Mouse (Mus musculus) lung, postnatal 0 days (tissue): ENCODE results near the gene Atp2b1. TPM values are rescaled to one million over a fixed set of nuclear protein-coding genes. Genes with fewer than 3 reads are reported as not detected.

Experiments
- ATAC-seq: fragments of 200-750 bp; cut with Nextera tagmentation; 2 replicates; pipeline ENCODE4 v1.8.0; 2017; ENCODE audit warnings: moderate library complexity
- DNase-seq: peaks from one replicate; pipeline ENCODE4 v3.0.0-alpha.2; 2016; ENCODE audit warnings: low spot score
- H3K27ac ChIP-seq: fragments of 300-500 bp; sonication (generic); 2 replicates; pipeline ENCODE4 v1.5.1; 2014; ENCODE audit warnings: antibody characterized with exemption, mild to moderate bottlenecking, low read length, mixed read lengths
- H3K27me3 ChIP-seq: fragments of 300-500 bp; sonication (generic); replicated peaks from 2 replicates; pipeline ENCODE4 v1.6.1; 2014; ENCODE audit warnings: low read length, mixed read lengths; ENCODE audit not compliant: insufficient read depth
- H3K36me3 ChIP-seq: fragments of 300-500 bp; sonication (generic); 2 replicates; pipeline ENCODE4 v1.6.1; 2014; ENCODE audit warnings: low read length, mixed read lengths; ENCODE audit not compliant: insufficient read depth
- H3K4me1 ChIP-seq: fragments of 300-500 bp; sonication (generic); 2 replicates; pipeline ENCODE4 v1.6.1; 2014; ENCODE audit warnings: antibody characterized with exemption, low read depth, low read length, mixed read lengths; ENCODE audit not compliant: insufficient read depth
- H3K4me2 ChIP-seq: fragments of 300-500 bp; sonication (generic); replicated peaks from 2 replicates; pipeline ENCODE4 v1.6.1; 2014; ENCODE audit warnings: low read depth, mild to moderate bottlenecking, low read length, moderate library complexity, mixed read lengths
- H3K4me3 ChIP-seq: fragments of 300-500 bp; sonication (generic); 2 replicates; pipeline ENCODE4 v1.5.1; 2014; ENCODE audit warnings: low read depth, low read length
- H3K9ac ChIP-seq: fragments of 300-500 bp; sonication (generic); replicated peaks from 2 replicates; pipeline ENCODE4 v1.6.1; 2014; ENCODE audit warnings: low read depth, mild to moderate bottlenecking
- H3K9me3 ChIP-seq: fragments of 300-500 bp; sonication (generic); 2 replicates; pipeline ENCODE4 v1.6.1; 2016; ENCODE audit warnings: low read length, mixed read lengths
- CTCF ChIP-seq: IDR thresholded peaks from 2 replicates; pipeline ENCODE4 v1.5.1; 2016; ENCODE audit warnings: antibody characterized with exemption, mild to moderate bottlenecking
- EP300 ChIP-seq: IDR thresholded peaks from 2 replicates; pipeline ENCODE4 v1.6.1; 2016; ENCODE audit warnings: antibody characterized with exemption, mild to moderate bottlenecking, control low read depth
- WGBS: fragments of 180-500 bp; shearing (Covaris S2); extraction: QIAGEN DNeasy Blood & Tissue Kit; methylation state at CpG from one replicate; pipeline ENCODE4 v1.1.7; 2014; 5-methylcytosine and 5-hydroxymethylcytosine counted together
- polyA plus RNA-seq: library from polyadenylated mRNA; unstranded; fragments of >200 nt; fragmentation: Nextera tagmentation; extraction: Ambion mirVana; gene quantifications from 2 replicates; pipeline ENCODE4 v1.2.1, GENCODE M21; 2015

Atp2b1 gene
- polyA plus RNA-seq, 1 experiment from 2014 or later: 277 TPM

DNA sequence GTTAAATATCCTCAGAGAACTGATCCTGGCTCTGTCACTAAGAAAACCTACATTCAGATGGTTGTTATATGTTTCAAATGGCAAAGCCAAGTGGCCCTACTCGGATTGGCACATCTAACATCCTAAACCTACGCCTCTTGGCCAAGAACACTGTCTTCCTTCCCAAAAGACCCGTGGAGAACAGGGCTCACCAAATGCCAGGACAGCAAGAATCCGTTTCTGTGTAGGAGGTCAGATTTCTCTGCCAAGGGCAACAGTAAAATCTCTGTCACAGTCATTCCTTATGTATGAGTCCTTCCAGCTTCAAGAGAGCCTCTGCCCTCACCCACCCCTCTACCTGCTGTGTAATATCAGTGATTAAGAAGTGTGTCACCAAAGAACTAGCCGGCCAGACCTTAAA lies 148.3 kb downstream of the Atp2b1 start:
- 72% methylated on average over 5 of the region's 5 CpGs for WGBS
- TF ChIP-seq CTCF (no peak), EP300 (no peak)
- H3K27ac ChIP-seq: no peak overlapping the region

More for the DNA sequence above, 148.3 kb downstream of the Atp2b1 start:
- H3K36me3 ChIP-seq: no peaks in the 10 kb centered on the region
- H3K9me3 ChIP-seq: no peaks in the 10 kb centered on the region
- no peak for ATAC-seq
- no peak overlapping the region for H3K9ac ChIP-seq
- H3K27me3 ChIP-seq: no peaks in the 10 kb centered on the region
- no peak for DNase-seq
- H3K4me3 ChIP-seq: no peak overlapping the region
- no peaks in the 10 kb centered on the region for H3K4me1 ChIP-seq
- no peak overlapping the region for H3K4me2 ChIP-seq

Other genes with a start within 250 kb of the Atp2b1 start
- gene Poc1b, start 192.6 kb downstream of the Atp2b1 start, polyA plus RNA-seq: 6.1 and 6.2 TPM in 2 replicates
- gene Galnt4, start 193.8 kb downstream of the Atp2b1 start, polyA plus RNA-seq: 8.0 and 8.9 TPM in 2 replicates
- gene Phxr2, start 211.9 kb downstream of the Atp2b1 start, polyA plus RNA-seq: not detected in 2 replicates